19 mouse cellular contexts compared by ENCODE assay signal in genomic region chr9:105949755-105950154, GRCm38 (mm10). TPM values are rescaled to one million over a fixed set of nuclear protein-coding genes. Genes with fewer than 3 reads are reported as not detected.
DNase-seq lines count a peak whose midpoint lies in the region.
"Had no signal": no experiment of that assay in that cellular context is flagged by ENCODE, and none has a peak within 500 bp of the region (broad histone marks: within the 10 kb centered on the region; RNA-seq: fewer than 3 reads in every experiment).

No protein-coding gene starts in this region.

- intact Hi-C loops in heart, postnatal 10 days (cut with DNase I), result no loop called here
- intact Hi-C loops in left cerebral cortex, postnatal 25 days (cut with DNase I), result no loop called here

- peak; percentile 29 for DNase-seq in heart, adult 11 months
- no peak for DNase-seq in heart, postnatal 10 days
- DNase-seq in left cerebral cortex, postnatal 25 days (ENCODE audit: low spot score in 2 of 2), result peak; percentile 20 to 49
- no peak for DNase-seq in left cerebral cortex, adult 18-20 months (ENCODE audit: low spot score in 2 of 2)
- peak; percentile 79 for DNase-seq in R1 (ENCODE audit: low read depth, low spot score)
- DNase-seq in brain, adult 2 months (ENCODE audit: low read depth, low spot score), result peak; percentile 56
- no peak for DNase-seq in yolk sac, embryonic 10.5 days (ENCODE audit: low spot score)
- no peak for DNase-seq in thymus, postnatal 14 days
- DNase-seq: adrenal gland, adult 2 months; B cell, adult 2 months; cerebellum, adult 11-12 months; cerebellum, adult 9-11 months; embryo, embryonic 11 days; heart, postnatal 14 days; kidney, adult 11 months; kidney, postnatal 14 days; liver; lung, embryonic 14.5 days; lung, postnatal 14 days had no signal

RNA-seq across cellular contexts. Expression of gene Col6a5, which starts 10.7 kb away (rescaled TPM):
- 1 to 10 TPM in 1 of 2 experiments, under 1 TPM in 1; 0.43 to 1.3 TPM for total RNA-seq in heart, postnatal 10 days (2021)
- total RNA-seq in left cerebral cortex, postnatal 25 days (2021), result under 1 TPM; 0.27 to 0.53 TPM
- total RNA-seq in left cerebral cortex, adult 18-20 months (2021), result under 1 TPM; 0.40 to 0.84 TPM

Comparison
In these comparisons a context has a peak if more than half of its experiments do, and no peak if none do; other contexts are left out.
1. DNase-seq: peak in heart, adult 11 months (single experiment), left cerebral cortex, postnatal 25 days (2 of 2), R1 (single experiment) and brain, adult 2 months (single experiment); none in heart, postnatal 10 days (0 of 2), left cerebral cortex, adult 18-20 months (0 of 2), yolk sac, embryonic 10.5 days (single experiment) and thymus, postnatal 14 days (single experiment).